ENCODE assay signal across 20 mouse cellular contexts in the genomic region with DNA sequence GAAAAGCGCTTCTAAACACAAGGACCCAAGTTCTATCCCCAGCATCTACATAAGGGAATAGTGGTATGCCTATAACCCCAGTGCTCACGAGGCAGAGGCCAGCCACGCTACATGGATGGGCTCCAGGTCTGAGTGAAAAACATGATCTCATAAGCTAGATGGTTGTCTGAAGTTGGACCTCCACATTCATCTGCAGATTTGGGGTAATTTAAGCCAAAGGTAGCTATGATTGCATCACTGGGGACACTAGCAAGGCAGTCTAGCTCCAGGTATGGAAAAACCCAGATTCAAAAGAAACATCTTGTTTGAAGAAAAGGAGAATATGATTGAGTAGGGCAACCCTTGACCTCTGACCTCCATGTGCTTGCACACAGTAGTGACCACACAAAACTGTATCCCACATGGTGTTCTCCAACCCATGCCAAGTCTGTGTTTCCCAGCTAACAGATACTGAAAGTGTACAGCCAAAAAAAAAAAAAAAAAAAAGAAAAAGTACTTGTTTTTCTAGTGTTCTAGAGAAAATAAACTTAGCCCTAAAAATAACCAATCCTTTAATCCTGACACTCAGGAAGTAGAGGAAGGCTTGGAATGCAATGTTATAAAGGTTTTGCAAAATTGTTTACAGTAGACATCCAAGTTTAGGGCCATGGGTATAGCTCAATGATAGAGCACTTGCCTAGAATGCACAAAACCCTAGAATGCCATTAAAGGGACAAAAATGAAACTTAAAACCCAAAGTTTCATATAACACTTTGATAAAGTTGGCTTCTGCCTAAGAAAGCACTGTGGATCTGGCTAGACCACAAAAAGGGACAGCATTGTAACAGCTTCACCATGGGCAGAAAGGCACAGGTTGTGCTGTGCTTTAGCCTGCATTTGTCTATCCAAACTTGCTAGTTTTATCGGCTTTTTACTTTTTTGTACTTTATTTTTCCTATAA. TPM values are rescaled to one million over a fixed set of nuclear protein-coding genes. Genes with fewer than 3 reads are reported as not detected.
A peak's percentile ranks its signal among the peaks of the same experiment; 100 is the strongest.
DNase-seq lines count a peak whose midpoint lies in the region; ATAC-seq and TF ChIP-seq lines count a peak whose summit lies in the region.
"Had no signal": no experiment of that assay in that cellular context is flagged by ENCODE, and none has a peak within 500 bp of the region (broad histone marks: within the 10 kb centered on the region; RNA-seq: fewer than 3 reads in every experiment).

No protein-coding gene starts in this region.

- no peaks in the 10 kb centered on the region for H3K27me3 ChIP-seq in lung, embryonic 14.5 days (ENCODE audit: insufficient read depth, low read length)
- H3K27me3 ChIP-seq: intestine, embryonic 15.5 days had no signal

- no peak overlapping the region for H3K4me3 ChIP-seq in lung, embryonic 14.5 days (ENCODE audit: low read depth, low read length)
- H3K4me3 ChIP-seq in lung, adult 2 months (replicated peaks; ENCODE audit: extremely low read depth, low read depth, low read length): no peak overlapping the region
- H3K4me3 ChIP-seq: gastrocnemius, adult 2 months; heart, embryonic 15.5 days; intestine, embryonic 15.5 days; limb, embryonic 13.5 days; liver, embryonic 15.5 days; midbrain, embryonic 10.5 days had no signal

- H3K4me2 ChIP-seq in lung, embryonic 14.5 days: no peak overlapping the region
- H3K4me2 ChIP-seq: heart, embryonic 15.5 days; intestine, embryonic 15.5 days; limb, embryonic 13.5 days had no signal

- 65% methylated on average over 4 of the region's 4 CpGs for WGBS in lung, embryonic 14.5 days
- 80% methylated on average over 4 of the region's 4 CpGs for WGBS in lung, adult 2 months

- no peak overlapping the region for H3K9ac ChIP-seq in lung, embryonic 14.5 days
- H3K9ac ChIP-seq: heart, embryonic 15.5 days; intestine, embryonic 15.5 days; limb, embryonic 13.5 days; liver, embryonic 15.5 days had no signal

- H3K36me3 ChIP-seq in lung, embryonic 14.5 days (ENCODE audit: insufficient read depth): peaks cover 45% of the 10 kb centered on the region

- peak; percentile 10 for DNase-seq in embryo, embryonic 9.5 days (ENCODE audit: extremely low spot score)
- no peak for DNase-seq in embryo, embryonic 11 days
- DNase-seq in lung, embryonic 14.5 days: peak; percentile 40
- DNase-seq in lung, adult 2 months: no peak
- peak; percentile 18 for DNase-seq in lung, postnatal 10 days
- no peak for DNase-seq in adrenal gland, postnatal 4 days (ENCODE audit: low spot score in 2 of 2)
- DNase-seq in B cell, adult 2 months: no peak
- DNase-seq: adrenal gland, postnatal 25 days; gastrocnemius, adult 2 months; heart, postnatal 4 days; kidney, adult 8-10 months; kidney, postnatal 25 days; layer of hippocampus, postnatal 36 days had no signal

- no peak overlapping the region for H3K27ac ChIP-seq in lung, embryonic 14.5 days (ENCODE audit: low read depth)
- H3K27ac ChIP-seq: gastrocnemius, adult 2 months; heart, embryonic 15.5 days; intestine, embryonic 15.5 days; limb, embryonic 13.5 days; liver, embryonic 15.5 days; midbrain, embryonic 10.5 days had no signal

- H3K4me1 ChIP-seq in lung, embryonic 14.5 days (ENCODE audit: insufficient read depth): no peaks in the 10 kb centered on the region
- peaks cover 5% of the 10 kb centered on the region for H3K4me1 ChIP-seq in lung, adult 2 months (ENCODE audit: control insufficient read depth, insufficient read depth, low read length)

- H3K9me3 ChIP-seq in lung, embryonic 14.5 days (ENCODE audit: low read depth, low read length): no peaks in the 10 kb centered on the region
- H3K9me3 ChIP-seq: heart, embryonic 15.5 days; intestine, embryonic 15.5 days; limb, embryonic 13.5 days; liver, embryonic 15.5 days; midbrain, embryonic 10.5 days had no signal

- TF ChIP-seq POLR2A in lung, adult 2 months (IDR thresholded peaks at IDR 0.05; ENCODE audit: borderline replicate concordance, extremely low read depth, low read depth, low read length): no peak

- ATAC-seq in lung, embryonic 14.5 days (ENCODE audit: insufficient read depth): no peak
- ATAC-seq: forebrain, embryonic 14.5 days; hindbrain, embryonic 16.5 days; intestine, embryonic 15.5 days had no signal

- TF ChIP-seq CTCF in lung, embryonic 14.5 days (IDR thresholded peaks at IDR 0.05; ENCODE audit: low read depth): no peak
- no peak for TF ChIP-seq CTCF in lung, adult 2 months (IDR thresholded peaks at IDR 0.05; ENCODE audit: insufficient read depth, low read length)

RNA-seq across cellular contexts. Expression of gene Nanos1, which starts 3.4 kb away (rescaled TPM):
- 1.6 and 1.7 TPM in 2 replicates for polyA plus RNA-seq in lung, embryonic 14.5 days (2014; fragmentation: Nextera tagmentation; extraction: Ambion mirVana)
- 0.41 and 0.74 TPM in 2 replicates for polyA plus RNA-seq in lung, adult 2 months (2012; rRNA removed)
- total RNA-seq in adrenal gland, postnatal 4 days (2021): 1 to 10 TPM; 1.6 to 2.4 TPM

RNA-seq across cellular contexts. Expression of gene Eif3a, which starts 31.3 kb away (rescaled TPM):
- 178 and 185 TPM in 2 replicates for polyA plus RNA-seq in lung, embryonic 14.5 days (2014; fragmentation: Nextera tagmentation; extraction: Ambion mirVana)
- 20.9 and 34.9 TPM in 2 replicates for polyA plus RNA-seq in lung, adult 2 months (2012; rRNA removed)
- total RNA-seq in adrenal gland, postnatal 4 days (2021): 100 to 1,000 TPM; 168 to 173 TPM

RNA-seq across cellular contexts. Expression of gene Fam45a, which starts 52.2 kb away (rescaled TPM):
- polyA plus RNA-seq in lung, embryonic 14.5 days (2014; fragmentation: Nextera tagmentation; extraction: Ambion mirVana): 31.0 and 31.3 TPM in 2 replicates
- 9.2 and 12.5 TPM in 2 replicates for polyA plus RNA-seq in lung, adult 2 months (2012; rRNA removed)
- 10 to 100 TPM; 32.9 to 34.7 TPM for total RNA-seq in adrenal gland, postnatal 4 days (2021)

Comparison
In these comparisons a context has a peak if more than half of its experiments do, and no peak if none do; other contexts are left out.
1. DNase-seq: peak in embryo, embryonic 9.5 days (single experiment), lung, embryonic 14.5 days (single experiment) and lung, postnatal 10 days (single experiment); none in embryo, embryonic 11 days (single experiment), lung, adult 2 months (single experiment), adrenal gland, postnatal 4 days (0 of 2) and B cell, adult 2 months (0 of 2).